Comparison of ENCODE assay signal across 32 mouse cellular contexts in genomic region chr12:80493311-80493710, GRCm38 (mm10). TPM values are rescaled to one million over a fixed set of nuclear protein-coding genes. Genes with fewer than 3 reads are reported as not detected.
DNase-seq lines count a peak whose midpoint lies in the region; ATAC-seq and TF ChIP-seq lines count a peak whose summit lies in the region.
"Had no signal": no experiment of that assay in that cellular context is flagged by ENCODE, and none has a peak within 500 bp of the region (broad histone marks: within the 10 kb centered on the region; RNA-seq: fewer than 3 reads in every experiment).

No protein-coding gene starts in this region.

- no peak overlapping the region for H3K9ac ChIP-seq in intestine, embryonic 14.5 days (ENCODE audit: low read length)
- H3K9ac ChIP-seq in intestine, embryonic 16.5 days (ENCODE audit: low read depth, low read length) = no peak overlapping the region
- H3K9ac ChIP-seq in midbrain, postnatal 0 days (replicated peaks; ENCODE audit: low read length, poor library complexity, severe bottlenecking) = no peak overlapping the region
- H3K9ac ChIP-seq in midbrain, embryonic 14.5 days (replicated peaks; ENCODE audit: low read length) = no peak overlapping the region
- no peak overlapping the region for H3K9ac ChIP-seq in stomach, postnatal 0 days (ENCODE audit: low read length)
- H3K9ac ChIP-seq: embryonic facial prominence, embryonic 13.5 days; forebrain, embryonic 15.5 days; heart, embryonic 15.5 days; hindbrain, embryonic 12.5 days; kidney, embryonic 15.5 days; limb, embryonic 15.5 days; liver, embryonic 14.5 days; lung, embryonic 15.5 days; midbrain, embryonic 12.5 days; neural tube, embryonic 15.5 days had no signal

- H3K36me3 ChIP-seq in intestine, embryonic 14.5 days (ENCODE audit: control insufficient read depth, insufficient read depth, low read length) = peaks cover 45% of the 10 kb centered on the region
- H3K36me3 ChIP-seq in intestine, embryonic 16.5 days (ENCODE audit: control insufficient read depth, insufficient read depth, low read length) = peaks cover 7% of the 10 kb centered on the region; the same call in 1 of the 2 replicates
- peaks cover 31% of the 10 kb centered on the region for H3K36me3 ChIP-seq in midbrain, postnatal 0 days (ENCODE audit: insufficient read depth, low read length)
- peaks cover 63% of the 10 kb centered on the region for H3K36me3 ChIP-seq in midbrain, embryonic 14.5 days (ENCODE audit: control insufficient read depth, insufficient read depth, low read length)
- peaks cover 11% of the 10 kb centered on the region for H3K36me3 ChIP-seq in stomach, postnatal 0 days (ENCODE audit: control insufficient read depth, insufficient read depth, low read length)

- in situ Hi-C loops in Patski (cut with MboI; ENCODE audit: low pct_unique_long_range_greater_than_20kb) = no loop called here

- H3K4me1 ChIP-seq in intestine, embryonic 14.5 days (replicated peaks; ENCODE audit: control insufficient read depth, insufficient read depth, low read length) = no peaks in the 10 kb centered on the region
- no peaks in the 10 kb centered on the region for H3K4me1 ChIP-seq in intestine, embryonic 16.5 days (ENCODE audit: control insufficient read depth, insufficient read depth, low read length)
- H3K4me1 ChIP-seq in midbrain, postnatal 0 days (ENCODE audit: insufficient read depth, low read length) = no peaks in the 10 kb centered on the region
- H3K4me1 ChIP-seq in midbrain, embryonic 14.5 days (ENCODE audit: control insufficient read depth, insufficient read depth, low read length) = no peaks in the 10 kb centered on the region
- no peaks in the 10 kb centered on the region for H3K4me1 ChIP-seq in stomach, postnatal 0 days (replicated peaks; ENCODE audit: control insufficient read depth, insufficient read depth)
- H3K4me1 ChIP-seq: embryonic facial prominence, embryonic 13.5 days; forebrain, embryonic 10.5 days; forebrain, embryonic 15.5 days; heart, embryonic 10.5 days; heart, embryonic 15.5 days; hindbrain, embryonic 12.5 days; kidney, embryonic 15.5 days; limb, embryonic 15.5 days; lung, embryonic 15.5 days; midbrain, embryonic 12.5 days; neural tube, embryonic 15.5 days had no signal

- H3K27me3 ChIP-seq in intestine, embryonic 14.5 days (replicated peaks; ENCODE audit: control insufficient read depth, insufficient read depth, low read length) = no peaks in the 10 kb centered on the region
- no peaks in the 10 kb centered on the region for H3K27me3 ChIP-seq in intestine, embryonic 16.5 days (replicated peaks; ENCODE audit: control insufficient read depth, insufficient read depth, low read length)
- H3K27me3 ChIP-seq in midbrain, postnatal 0 days (ENCODE audit: insufficient read depth, low read length) = no peaks in the 10 kb centered on the region
- no peaks in the 10 kb centered on the region for H3K27me3 ChIP-seq in midbrain, embryonic 14.5 days (ENCODE audit: control insufficient read depth, insufficient read depth, low read length)
- no peaks in the 10 kb centered on the region for H3K27me3 ChIP-seq in Patski
- no peaks in the 10 kb centered on the region for H3K27me3 ChIP-seq in stomach, postnatal 0 days (ENCODE audit: control insufficient read depth, insufficient read depth, low read length)
- H3K27me3 ChIP-seq: embryonic facial prominence, embryonic 13.5 days; forebrain, embryonic 15.5 days; heart, embryonic 15.5 days; hindbrain, embryonic 12.5 days; kidney, embryonic 15.5 days; limb, embryonic 15.5 days; lung, embryonic 15.5 days; megakaryocyte, embryonic 14.5 days; midbrain, embryonic 12.5 days; neural tube, embryonic 15.5 days had no signal

- no peak overlapping the region for H3K4me2 ChIP-seq in intestine, embryonic 14.5 days (ENCODE audit: low read length)
- no peak overlapping the region for H3K4me2 ChIP-seq in intestine, embryonic 16.5 days (ENCODE audit: low read depth, low read length)
- H3K4me2 ChIP-seq in midbrain, postnatal 0 days (ENCODE audit: low read depth, low read length, poor library complexity, severe bottlenecking) = no peak overlapping the region
- no peak overlapping the region for H3K4me2 ChIP-seq in midbrain, embryonic 14.5 days (ENCODE audit: low read length)
- H3K4me2 ChIP-seq in stomach, postnatal 0 days (replicated peaks; ENCODE audit: low read depth) = no peak overlapping the region
- H3K4me2 ChIP-seq: embryonic facial prominence, embryonic 13.5 days; forebrain, embryonic 15.5 days; heart, embryonic 15.5 days; hindbrain, embryonic 12.5 days; kidney, embryonic 15.5 days; limb, embryonic 15.5 days; lung, embryonic 15.5 days; midbrain, embryonic 12.5 days; neural tube, embryonic 15.5 days had no signal

- no peak overlapping the region for H3K27ac ChIP-seq in intestine, embryonic 14.5 days (ENCODE audit: low read depth)
- no peak overlapping the region for H3K27ac ChIP-seq in intestine, embryonic 16.5 days (ENCODE audit: low read length)
- no peak overlapping the region for H3K27ac ChIP-seq in midbrain, postnatal 0 days (ENCODE audit: low read depth, low read length)
- no peak overlapping the region for H3K27ac ChIP-seq in midbrain, embryonic 14.5 days (replicated peaks; ENCODE audit: low read depth, low read length)
- no peak overlapping the region for H3K27ac ChIP-seq in stomach, postnatal 0 days (replicated peaks)
- H3K27ac ChIP-seq: embryonic facial prominence, embryonic 13.5 days; forebrain, embryonic 10.5 days; forebrain, embryonic 15.5 days; heart, embryonic 10.5 days; heart, embryonic 15.5 days; hindbrain, embryonic 12.5 days; kidney, embryonic 15.5 days; limb, embryonic 10.5 days; limb, embryonic 15.5 days; liver, embryonic 14.5 days; lung, embryonic 15.5 days; midbrain, embryonic 12.5 days; neural tube, embryonic 15.5 days had no signal

- POLR2A ChIA-PET in Patski (lab: Charles Lee) = no interaction called here

- no peak for ATAC-seq in intestine, embryonic 14.5 days (replicated peaks; ENCODE audit: low FRiP score, low TSS enrichment, low read depth)
- ATAC-seq in intestine, embryonic 16.5 days = no peak
- ATAC-seq in midbrain, postnatal 0 days (ENCODE audit: low FRiP score) = no peak
- ATAC-seq in midbrain, embryonic 14.5 days (ENCODE audit: low FRiP score, low TSS enrichment) = no peak
- no peak for ATAC-seq in Patski
- ATAC-seq in stomach, postnatal 0 days (ENCODE audit: low FRiP score, low TSS enrichment) = no peak
- ATAC-seq: forebrain, embryonic 15.5 days had no signal

- 91% methylated on average over 5 of the region's 5 CpGs for WGBS in intestine, embryonic 14.5 days
- WGBS in intestine, embryonic 16.5 days = 89% methylated on average over 5 of the region's 5 CpGs
- 96% methylated on average over 5 of the region's 5 CpGs for WGBS in midbrain, postnatal 0 days
- WGBS in midbrain, embryonic 14.5 days = 96% methylated on average over 5 of the region's 5 CpGs
- 95% methylated on average over 5 of the region's 5 CpGs for WGBS in stomach, postnatal 0 days

- DNase-seq in intestine, embryonic 14.5 days (ENCODE audit: low spot score) = peak; percentile 42
- DNase-seq in midbrain, postnatal 0 days (ENCODE audit: low spot score) = no peak
- no peak for DNase-seq in midbrain, embryonic 14.5 days
- no peak for DNase-seq in Patski (ENCODE audit: low read depth, low spot score)
- DNase-seq in stomach, postnatal 0 days (ENCODE audit: low spot score) = no peak
- DNase-seq in ovary, postnatal 14 days (ENCODE audit: low spot score) = no peak
- DNase-seq: adrenal gland, postnatal 14 days; cerebellum, adult 11-12 months; cerebellum, adult 9-11 months; embryo, embryonic 11 days; kidney, adult 18-20 months; kidney, postnatal 25 days; lung, postnatal 4 days; right cerebral cortex, adult 18-20 months; thymus, postnatal 4 days had no signal

- CTCF ChIA-PET in Patski (lab: Charles Lee) = no interaction called here

- TF ChIP-seq EP300 in stomach, postnatal 0 days (optimal IDR thresholded peaks at IDR 0.05) = no peak

- peak; percentile 20; the same call in 1 of the 2 replicates for TF ChIP-seq CTCF in midbrain, postnatal 0 days (IDR thresholded peaks at IDR 0.05)
- peak; percentile 21 for TF ChIP-seq CTCF in Patski (IDR thresholded peaks at IDR 0.05)
- no peak for TF ChIP-seq CTCF in stomach, postnatal 0 days (IDR thresholded peaks at IDR 0.05; ENCODE audit: low read depth)

- H3K9me3 ChIP-seq in intestine, embryonic 14.5 days (ENCODE audit: control insufficient read depth, low read length) = no peaks in the 10 kb centered on the region
- H3K9me3 ChIP-seq in intestine, embryonic 16.5 days (ENCODE audit: control insufficient read depth, low read length) = no peaks in the 10 kb centered on the region
- H3K9me3 ChIP-seq in midbrain, postnatal 0 days (ENCODE audit: low read length) = no peaks in the 10 kb centered on the region
- no peaks in the 10 kb centered on the region for H3K9me3 ChIP-seq in midbrain, embryonic 14.5 days (ENCODE audit: control insufficient read depth, low read length)
- no peaks in the 10 kb centered on the region for H3K9me3 ChIP-seq in stomach, postnatal 0 days (ENCODE audit: control insufficient read depth, low read length)
- H3K9me3 ChIP-seq: embryonic facial prominence, embryonic 13.5 days; forebrain, embryonic 15.5 days; heart, embryonic 10.5 days; heart, embryonic 15.5 days; kidney, embryonic 15.5 days; limb, embryonic 10.5 days; limb, embryonic 15.5 days; lung, embryonic 15.5 days; megakaryocyte, embryonic 14.5 days; midbrain, embryonic 12.5 days; neural tube, embryonic 15.5 days had no signal

- no peak overlapping the region for H3K4me3 ChIP-seq in intestine, embryonic 14.5 days (ENCODE audit: low read depth, low read length)
- H3K4me3 ChIP-seq in intestine, embryonic 16.5 days (ENCODE audit: low read length) = no peak overlapping the region
- H3K4me3 ChIP-seq in midbrain, postnatal 0 days (ENCODE audit: low read depth, low read length) = no peak overlapping the region
- no peak overlapping the region for H3K4me3 ChIP-seq in midbrain, embryonic 14.5 days (replicated peaks; ENCODE audit: low read depth, low read length)
- no peak overlapping the region for H3K4me3 ChIP-seq in stomach, postnatal 0 days (ENCODE audit: low read depth, low read length)
- H3K4me3 ChIP-seq: embryonic facial prominence, embryonic 13.5 days; forebrain, embryonic 10.5 days; forebrain, embryonic 15.5 days; heart, embryonic 10.5 days; heart, embryonic 15.5 days; hindbrain, embryonic 12.5 days; kidney, embryonic 15.5 days; limb, embryonic 10.5 days; limb, embryonic 15.5 days; lung, embryonic 15.5 days; megakaryocyte, embryonic 14.5 days; midbrain, embryonic 12.5 days; neural tube, embryonic 15.5 days had no signal

RNA-seq across cellular contexts. Expression of gene Galnt16, which starts 24.8 kb away (rescaled TPM):
- 5.9 and 6.9 TPM in 2 replicates for polyA plus RNA-seq in intestine, embryonic 14.5 days (2014; fragmentation: Nextera tagmentation; extraction: Ambion mirVana)
- 8.1 and 8.4 TPM in 2 replicates for polyA plus RNA-seq in intestine, embryonic 16.5 days (2015; fragmentation: Nextera tagmentation; extraction: Ambion mirVana)
- total RNA-seq in midbrain, postnatal 0 days (2014; rRNA removed) = 83.0 and 83.5 TPM in 2 replicates
- polyA plus RNA-seq in midbrain, postnatal 0 days (2015; fragmentation: Nextera tagmentation; extraction: Ambion mirVana) = 41.1 and 41.6 TPM in 2 replicates
- 21.7 and 30.4 TPM in 2 replicates for polyA plus RNA-seq in midbrain, embryonic 14.5 days (2014; fragmentation: Nextera tagmentation; extraction: Ambion mirVana)
- polyA plus RNA-seq in Patski (2021) = 0.27 TPM
- polyA plus RNA-seq in stomach, postnatal 0 days (2015; fragmentation: Nextera tagmentation; extraction: Ambion mirVana) = 6.1 and 6.3 TPM in 2 replicates
- total RNA-seq: monocyte, adult 5-6 weeks had no signal
- polyA plus RNA-seq: C2C12 had no signal

RNA-seq across cellular contexts. Expression of gene Exd2, which starts 30.4 kb away (rescaled TPM):
- polyA plus RNA-seq in intestine, embryonic 14.5 days (2014; fragmentation: Nextera tagmentation; extraction: Ambion mirVana) = 29.4 and 36.5 TPM in 2 replicates
- 21.0 and 21.2 TPM in 2 replicates for polyA plus RNA-seq in intestine, embryonic 16.5 days (2015; fragmentation: Nextera tagmentation; extraction: Ambion mirVana)
- 40.0 and 43.1 TPM in 2 replicates for total RNA-seq in midbrain, postnatal 0 days (2014; rRNA removed)
- 31.5 and 32.7 TPM in 2 replicates for polyA plus RNA-seq in midbrain, postnatal 0 days (2015; fragmentation: Nextera tagmentation; extraction: Ambion mirVana)
- 52.9 and 59.7 TPM in 2 replicates for polyA plus RNA-seq in midbrain, embryonic 14.5 days (2014; fragmentation: Nextera tagmentation; extraction: Ambion mirVana)
- polyA plus RNA-seq in Patski (2021) = 17.1 TPM
- polyA plus RNA-seq in stomach, postnatal 0 days (2015; fragmentation: Nextera tagmentation; extraction: Ambion mirVana) = 9.0 and 10.6 TPM in 2 replicates

RNA-seq across cellular contexts. Expression of gene Dcaf5, which starts 56.9 kb away (rescaled TPM):
- 11.4 and 11.6 TPM in 2 replicates for polyA plus RNA-seq in intestine, embryonic 14.5 days (2014; fragmentation: Nextera tagmentation; extraction: Ambion mirVana)
- polyA plus RNA-seq in intestine, embryonic 16.5 days (2015; fragmentation: Nextera tagmentation; extraction: Ambion mirVana) = 7.9 and 9.3 TPM in 2 replicates
- 71.6 and 97.6 TPM in 2 replicates for total RNA-seq in midbrain, postnatal 0 days (2014; rRNA removed)
- polyA plus RNA-seq in midbrain, postnatal 0 days (2015; fragmentation: Nextera tagmentation; extraction: Ambion mirVana) = 17.6 and 19.4 TPM in 2 replicates
- 28.0 and 29.9 TPM in 2 replicates for polyA plus RNA-seq in midbrain, embryonic 14.5 days (2014; fragmentation: Nextera tagmentation; extraction: Ambion mirVana)
- 33.2 TPM for polyA plus RNA-seq in Patski (2021)
- 5.4 and 7.2 TPM in 2 replicates for polyA plus RNA-seq in stomach, postnatal 0 days (2015; fragmentation: Nextera tagmentation; extraction: Ambion mirVana)
